Mouse (Mus musculus): ENCODE measurements around the gene Six2.

Gene Six2

DNA sequence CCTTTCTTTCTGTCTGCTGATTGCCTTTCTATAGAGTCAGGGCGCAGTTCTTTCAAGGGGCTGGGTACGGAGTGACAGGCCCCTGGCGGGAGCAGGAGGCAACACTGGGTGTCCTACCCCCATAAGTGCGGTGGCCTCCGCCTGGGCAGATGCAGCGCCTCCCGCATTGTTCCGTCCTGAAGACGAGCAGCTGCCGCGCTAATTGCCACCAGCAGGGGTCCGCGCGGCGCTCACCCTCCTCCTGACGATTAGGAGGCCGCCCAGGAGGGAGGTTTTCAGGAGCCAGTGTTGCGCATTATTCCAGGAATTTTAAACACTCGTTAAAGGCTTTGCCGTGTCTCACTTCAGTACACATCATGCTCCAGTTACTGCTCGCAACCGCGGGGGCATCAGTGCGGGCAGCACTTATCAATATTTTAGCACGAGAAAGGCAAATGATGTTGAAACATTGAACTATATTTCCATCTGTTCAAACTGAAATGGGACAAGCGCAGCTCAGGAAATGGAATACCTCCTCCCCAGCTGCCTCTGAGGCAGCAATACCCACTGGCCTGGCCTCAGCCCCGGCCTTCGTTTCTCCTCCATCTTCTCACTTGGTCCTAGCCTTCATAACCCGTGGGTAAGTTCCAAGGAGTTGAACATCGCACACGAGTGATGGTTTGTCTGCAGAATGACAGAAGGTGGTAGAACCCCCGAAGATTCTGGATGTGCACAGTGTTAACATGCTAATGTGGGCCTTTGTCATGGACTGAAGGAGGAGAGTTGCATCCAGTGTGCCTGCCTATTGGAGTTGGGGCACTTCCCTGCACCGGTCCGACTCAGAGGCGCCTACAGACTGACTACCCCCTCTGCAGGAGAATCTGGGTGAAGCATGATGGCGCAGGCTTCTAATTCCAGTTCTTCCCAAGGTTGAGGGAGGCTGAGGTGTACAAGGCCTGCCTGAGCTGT lies 42.1 kb downstream of the Six2 start:
- DNase-seq, result peak; percentile 61

DNA sequence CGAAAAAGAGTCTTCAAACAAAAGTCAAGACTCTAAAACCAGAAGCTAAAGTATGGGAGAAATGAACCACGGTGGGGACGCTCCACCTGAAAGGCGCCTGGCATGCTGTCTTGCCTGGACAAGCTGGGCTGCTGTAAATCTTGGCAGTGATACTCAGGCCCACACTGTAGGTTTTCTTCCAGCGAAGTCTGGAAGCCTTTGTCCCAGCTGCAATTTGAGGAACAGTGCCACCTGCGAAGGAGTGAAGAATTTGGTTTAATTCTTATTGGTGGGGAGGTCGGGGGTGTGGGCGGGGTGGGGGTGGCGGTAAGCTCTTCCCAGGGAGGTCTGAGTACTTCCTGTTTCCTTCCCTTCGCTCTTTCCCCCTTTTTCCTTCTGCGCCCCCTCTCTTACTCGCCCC lies 42.8 kb downstream of the Six2 start:
- no peak for DNase-seq

DNA sequence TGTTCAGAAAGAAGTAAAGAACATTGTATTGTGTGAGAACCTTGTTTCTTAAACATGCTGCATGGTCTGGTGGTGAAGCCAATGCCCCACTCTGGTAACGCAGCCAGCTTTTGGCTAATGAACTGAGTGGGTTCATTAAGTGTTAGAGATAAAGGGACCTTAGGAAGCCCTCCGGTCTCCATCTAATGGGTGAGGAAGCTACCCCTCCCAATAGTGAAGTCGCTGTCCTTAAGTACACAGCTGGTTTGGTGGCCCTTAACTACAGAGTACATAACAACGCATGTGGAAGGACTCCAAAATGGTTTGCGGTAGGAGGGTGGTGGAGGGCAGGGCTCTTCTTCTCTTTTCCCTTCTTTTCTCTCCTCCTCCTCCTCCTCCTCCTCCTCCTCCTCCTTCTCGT lies 50.2 kb downstream of the Six2 start:
- no peak for DNase-seq
